Mouse (Mus musculus) monocyte, adult 2 months (primary cell): ENCODE data around the gene Prdm4.

Experiments
- DNase-seq, 2 experiments: peaks; one replicate each; pipeline ENCODE4 v3.0.0; 2022; ENCODE audit warnings: low spot score in 2 of 2, low read depth in 1 of 2

Gene Prdm4

DNA sequence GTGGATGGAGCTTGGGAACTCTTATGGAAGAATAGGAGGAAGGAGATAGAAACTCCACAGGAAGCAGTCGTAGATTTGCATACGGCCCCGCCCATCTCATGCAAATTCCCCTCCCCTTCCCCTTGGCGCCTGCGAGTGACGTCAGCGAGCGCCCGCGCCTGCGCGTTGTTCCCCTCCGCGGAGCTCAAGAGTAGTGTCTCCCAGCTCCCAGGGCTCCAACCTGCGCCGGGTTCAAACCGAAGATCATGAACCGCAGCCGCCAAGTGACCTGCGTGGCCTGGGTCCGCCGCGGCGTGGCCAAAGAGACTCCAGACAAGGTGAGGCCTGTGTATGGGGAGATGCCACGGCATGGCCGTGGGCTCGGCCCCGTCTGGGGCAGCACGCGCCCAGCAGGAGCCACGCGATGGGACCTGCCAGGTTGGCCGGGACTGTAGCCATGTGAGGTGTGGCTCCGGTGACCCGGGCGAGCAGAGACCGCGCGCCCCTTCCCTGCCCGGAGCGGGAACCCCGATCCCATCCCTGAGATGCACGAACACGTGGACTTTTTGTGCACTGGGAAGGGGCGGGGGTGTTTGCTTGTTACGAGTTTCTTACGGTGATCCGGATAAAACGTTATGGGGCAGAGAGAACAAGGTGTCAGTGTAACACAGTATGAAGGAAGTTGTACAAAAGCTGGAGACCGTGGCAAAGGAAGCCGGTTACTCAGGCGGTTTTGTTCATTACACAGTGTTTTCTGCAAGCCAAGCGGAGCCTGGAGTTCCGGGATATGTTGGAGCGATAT lies 45.1 kb downstream of the Prdm4 start:
- DNase-seq = peak; percentile 58 to 76

DNA sequence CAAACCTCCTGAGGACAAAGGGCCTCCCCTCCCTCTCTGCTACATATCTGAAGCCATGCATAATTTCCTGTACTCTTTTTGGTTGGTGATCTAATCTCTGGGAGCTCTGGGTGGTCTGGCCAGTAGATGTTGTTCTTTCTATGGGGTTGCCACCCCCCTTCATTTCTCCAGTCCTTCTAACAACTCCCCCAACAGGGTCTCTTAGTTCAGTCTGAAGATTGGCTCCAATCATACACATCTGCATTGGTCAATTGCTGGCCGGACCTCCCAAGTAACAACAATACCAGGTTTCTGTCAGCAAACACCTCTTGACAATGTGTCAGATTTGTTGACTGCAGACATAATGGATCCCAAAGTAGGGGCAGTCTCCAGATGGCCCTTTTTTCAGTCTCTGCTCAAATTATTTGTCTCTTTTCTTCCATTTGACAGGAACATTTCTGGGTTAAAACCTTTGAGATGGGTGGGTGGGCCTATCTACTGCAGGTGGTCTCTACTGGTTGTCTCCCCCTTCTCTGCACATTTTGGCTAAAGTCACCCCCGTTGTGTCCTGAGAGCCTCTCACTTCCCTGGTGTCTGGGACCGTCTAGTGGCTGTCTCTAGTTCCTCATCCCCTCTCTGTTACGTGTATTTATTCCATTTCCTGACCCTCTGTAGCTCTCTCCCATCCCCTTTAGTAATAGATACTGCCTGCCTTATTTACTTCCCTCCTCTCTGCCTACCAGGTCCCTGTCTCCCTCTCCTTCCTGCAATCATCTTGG lies 70.7 kb downstream of the Prdm4 start:
- DNase-seq = no peak
